Mouse (Mus musculus) kidney, embryonic 16.5 days (tissue): ENCODE data around the gene Tuft1. TPM values are rescaled to one million over a fixed set of nuclear protein-coding genes. Genes with fewer than 3 reads are reported as not detected.
"Not testable (repeated sequence)": the region's sequence is repeated elsewhere in the genome, so short reads cannot be mapped to it uniquely, and the experiment has no call there.

Experiments used
- ATAC-seq: fragments of 200-750 bp; cut with Nextera tagmentation; 2 replicates; pipeline ENCODE4 v1.8.0; 2017; ENCODE audit warnings: moderate TSS enrichment; ENCODE audit not compliant: low FRiP score, low TSS enrichment
- H3K27ac ChIP-seq: fragments of 300-500 bp; sonication (generic); 2 replicates; pipeline ENCODE4 v1.5.1; 2014; ENCODE audit warnings: low read length
- H3K27me3 ChIP-seq: fragments of 300-500 bp; sonication (generic); 2 replicates; pipeline ENCODE4 v1.6.1; 2014; ENCODE audit warnings: low read length, control low read depth, mixed read lengths; ENCODE audit not compliant: insufficient read depth
- H3K36me3 ChIP-seq: fragments of 300-500 bp; sonication (generic); 2 replicates; pipeline ENCODE4 v1.6.1; 2014; ENCODE audit warnings: low read length, control low read depth, mixed read lengths; ENCODE audit not compliant: insufficient read depth
- H3K4me1 ChIP-seq: fragments of 300-500 bp; sonication (generic); 2 replicates; pipeline ENCODE4 v1.6.1; 2014; ENCODE audit warnings: low read length, control low read depth, mixed read lengths; ENCODE audit not compliant: insufficient read depth
- H3K4me2 ChIP-seq: fragments of 300-500 bp; sonication (generic); replicated peaks from 2 replicates; pipeline ENCODE4 v1.6.1; 2014; ENCODE audit warnings: low read depth, low read length
- H3K4me3 ChIP-seq: fragments of 300-500 bp; sonication (generic); 2 replicates; pipeline ENCODE4 v1.5.1; 2014; ENCODE audit warnings: mild to moderate bottlenecking, low read length
- H3K9ac ChIP-seq: fragments of 300-500 bp; sonication (generic); replicated peaks from 2 replicates; pipeline ENCODE4 v1.6.1; 2014; ENCODE audit warnings: low read length
- H3K9me3 ChIP-seq: fragments of 300-500 bp; sonication (generic); 2 replicates; pipeline ENCODE4 v1.6.1; 2016; ENCODE audit warnings: low read length, control low read depth
- WGBS: fragments of 180-500 bp; shearing (Covaris S2); extraction: QIAGEN DNeasy Blood & Tissue Kit; methylation state at CpG from one replicate; pipeline ENCODE4 v1.1.7; 2014; 5-methylcytosine and 5-hydroxymethylcytosine counted together
- polyA plus RNA-seq: library from polyadenylated mRNA; unstranded; fragments of >200 nt; fragmentation: Nextera tagmentation; extraction: Ambion mirVana; gene quantifications from 2 replicates; pipeline ENCODE4 v1.2.1, GENCODE M21; 2015

The Tuft1 gene
- polyA plus RNA-seq, 1 experiment from 2014 or later = 9.7 TPM

GRCm38 (mm10) chr3:94665060-94665802 lies 6.6 kb upstream of the Tuft1 start:
- not testable (repeated sequence) for H3K9me3 ChIP-seq, ATAC-seq, H3K27me3 ChIP-seq, H3K36me3 ChIP-seq, H3K9ac ChIP-seq, H3K27ac ChIP-seq, H3K4me2 ChIP-seq, H3K4me1 ChIP-seq, H3K4me3 ChIP-seq
- 95% methylated on average over 3 of the region's 5 CpGs for WGBS

- not testable (repeated sequence) for H3K9me3 ChIP-seq, H3K27ac ChIP-seq, H3K36me3 ChIP-seq, H3K9ac ChIP-seq, H3K4me1 ChIP-seq, H3K27me3 ChIP-seq, H3K4me2 ChIP-seq, H3K4me3 ChIP-seq, ATAC-seq
- 95% methylated on average over 2 of the region's 2 CpGs for WGBS
Observed at GRCm38 (mm10) chr3:94660841-94661240, 2.2 kb upstream of the Tuft1 start.

GRCm38 (mm10) chr3:94659142-94659748 lies 573 bp upstream of the Tuft1 start:
- H3K4me1 ChIP-seq, H3K9me3 ChIP-seq, H3K9ac ChIP-seq, H3K27me3 ChIP-seq, H3K36me3 ChIP-seq, H3K4me3 ChIP-seq: not testable (repeated sequence)
- peak; percentile 84 for ATAC-seq
- Histone ChIP-seq H3K27ac (peak overlapping the region; percentile 65; the same call in 1 of the 2 replicates), H3K4me2 (peak overlapping the region; percentile 37)
- 32% methylated on average over 7 of the region's 10 CpGs for WGBS

- not testable (repeated sequence) for H3K36me3 ChIP-seq, H3K4me1 ChIP-seq, H3K9me3 ChIP-seq, H3K27me3 ChIP-seq, H3K27ac ChIP-seq
- Histone ChIP-seq H3K9ac (peak overlapping the region; percentile 46), H3K4me2 (peak overlapping the region; percentile 61), H3K4me3 (peak overlapping the region; percentile 46)
- ATAC-seq = peak; percentile 52
- WGBS = 1% methylated on average over 22 of the region's 47 CpGs
Observed at GRCm38 (mm10) chr3:94657852-94658739, 576 bp downstream of the Tuft1 start.

- H3K9me3 ChIP-seq, H3K36me3 ChIP-seq, ATAC-seq, H3K4me2 ChIP-seq, H3K4me3 ChIP-seq, H3K27me3 ChIP-seq, H3K27ac ChIP-seq, H3K9ac ChIP-seq: not testable (repeated sequence)
- WGBS = 63% methylated on average over 1 of the region's 1 CpGs
- peaks cover 11% of the 10 kb centered on the region for H3K4me1 ChIP-seq
Observed at GRCm38 (mm10) chr3:94653967-94654366, 4.7 kb downstream of the Tuft1 start.

GRCm38 (mm10) chr3:94650409-94650808 lies 8.3 kb downstream of the Tuft1 start:
- no peaks in the 10 kb centered on the region for H3K36me3 ChIP-seq
- H3K27ac ChIP-seq = no peak overlapping the region
- ATAC-seq = 0 out of 2 replicates have a peak, but pooled peaks have one; percentile 46
- peaks cover 7% of the 10 kb centered on the region for H3K4me1 ChIP-seq
- WGBS = 62% methylated on average over 7 of the region's 7 CpGs
- no peaks in the 10 kb centered on the region for H3K9me3 ChIP-seq
- no peak overlapping the region for H3K4me2 ChIP-seq
- no peak overlapping the region for H3K9ac ChIP-seq
- H3K27me3 ChIP-seq = no peaks in the 10 kb centered on the region
- H3K4me3 ChIP-seq = no peak overlapping the region

- no peaks in the 10 kb centered on the region for H3K9me3 ChIP-seq
- H3K27me3 ChIP-seq = no peaks in the 10 kb centered on the region
- H3K27ac ChIP-seq = peak overlapping the region; percentile 58; the same call in 1 of the 2 replicates
- WGBS = 39% methylated on average over 6 of the region's 6 CpGs
- H3K9ac ChIP-seq = no peak overlapping the region
- no peak overlapping the region for H3K4me3 ChIP-seq
- peaks cover 7% of the 10 kb centered on the region for H3K4me1 ChIP-seq
- ATAC-seq = peak; percentile 76
- H3K4me2 ChIP-seq = no peak overlapping the region
- H3K36me3 ChIP-seq = no peaks in the 10 kb centered on the region
Observed at GRCm38 (mm10) chr3:94648755-94649590, 9.7 kb downstream of the Tuft1 start.

GRCm38 (mm10) chr3:94642495-94643162 lies 16.0 kb downstream of the Tuft1 start, which contains the start of gene Gm10972:
TSS of gene Gm10972 (plus strand) at chr3:94643112.
- not testable (repeated sequence) for H3K4me2 ChIP-seq, H3K36me3 ChIP-seq, H3K4me1 ChIP-seq, H3K4me3 ChIP-seq, H3K9ac ChIP-seq, H3K27ac ChIP-seq, H3K9me3 ChIP-seq, H3K27me3 ChIP-seq, ATAC-seq
- WGBS = 90% methylated on average over 2 of the region's 2 CpGs

- no peak overlapping the region for H3K4me2 ChIP-seq
- H3K9me3 ChIP-seq = no peaks in the 10 kb centered on the region
- no peaks in the 10 kb centered on the region for H3K36me3 ChIP-seq
- H3K4me1 ChIP-seq = no peaks in the 10 kb centered on the region
- no peak overlapping the region for H3K9ac ChIP-seq
- ATAC-seq = no peak
- H3K27me3 ChIP-seq = no peaks in the 10 kb centered on the region
- no peak overlapping the region for H3K4me3 ChIP-seq
- H3K27ac ChIP-seq = no peak overlapping the region
- 75% methylated on average over 3 of the region's 3 CpGs for WGBS
Observed at GRCm38 (mm10) chr3:94629876-94630275, 28.8 kb downstream of the Tuft1 start.
